In the genomic region with DNA sequence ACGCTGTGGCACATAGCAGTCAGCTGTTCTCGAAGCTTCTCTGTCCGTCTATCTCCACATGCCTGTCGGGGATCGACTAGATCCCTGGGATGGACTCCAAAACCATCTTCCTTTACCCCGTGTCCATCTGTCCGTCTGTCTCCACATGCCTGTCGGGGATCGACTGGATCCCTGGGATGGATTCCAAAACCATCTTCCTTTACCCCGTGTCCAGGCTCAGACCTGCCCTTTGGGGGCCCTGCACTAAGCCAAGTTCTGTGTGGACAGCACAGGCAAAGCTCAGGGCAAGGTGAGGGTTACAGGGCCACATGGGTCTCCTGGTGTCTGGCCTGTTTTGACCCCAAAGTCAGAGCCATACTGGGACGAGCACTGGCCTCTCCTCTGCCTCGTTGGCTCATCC, we compare ENCODE assay signal across 17 mouse cellular contexts. TPM values are rescaled to one million over a fixed set of nuclear protein-coding genes. Genes with fewer than 3 reads are reported as not detected.
A peak's percentile ranks its signal among the peaks of the same experiment; 100 is the strongest.
DNase-seq lines count a peak whose midpoint lies in the region; ATAC-seq and TF ChIP-seq lines count a peak whose summit lies in the region.
"Had no signal": no experiment of that assay in that cellular context is flagged by ENCODE, and none has a peak within 500 bp of the region (broad histone marks: within the 10 kb centered on the region; RNA-seq: fewer than 3 reads in every experiment).

No protein-coding gene starts in this region.

- no peak for ATAC-seq in forebrain, embryonic 16.5 days
- ATAC-seq in hindbrain, postnatal 0 days = no peak
- no peak for ATAC-seq in midbrain, embryonic 11.5 days (ENCODE audit: low FRiP score)
- ATAC-seq in midbrain, postnatal 0 days (ENCODE audit: low FRiP score) = no peak
- ATAC-seq: forebrain, embryonic 15.5 days had no signal

- H3K4me1 ChIP-seq in forebrain, embryonic 10.5 days = peaks cover 55% of the 10 kb centered on the region
- peaks cover 10% of the 10 kb centered on the region for H3K4me1 ChIP-seq in forebrain, embryonic 16.5 days (replicated peaks; ENCODE audit: control insufficient read depth, insufficient read depth, low read length)
- H3K4me1 ChIP-seq in hindbrain, embryonic 10.5 days (replicated peaks) = peaks cover 67% of the 10 kb centered on the region
- H3K4me1 ChIP-seq in hindbrain, postnatal 0 days (ENCODE audit: insufficient read depth, low read length) = no peaks in the 10 kb centered on the region
- H3K4me1 ChIP-seq in midbrain, embryonic 11.5 days (ENCODE audit: control insufficient read depth, insufficient read depth, low read length) = peaks cover 3% of the 10 kb centered on the region; the same call in 1 of the 2 replicates
- H3K4me1 ChIP-seq in midbrain, postnatal 0 days (ENCODE audit: insufficient read depth, low read length) = no peaks in the 10 kb centered on the region; the same call in 1 of the 2 replicates

- peak overlapping the region; percentile 48; the same call in 1 of the 2 replicates for H3K27ac ChIP-seq in forebrain, embryonic 10.5 days
- H3K27ac ChIP-seq in forebrain, embryonic 16.5 days (ENCODE audit: low read length) = no peak overlapping the region
- H3K27ac ChIP-seq in hindbrain, embryonic 10.5 days = peak overlapping the region; percentile 62
- no peak overlapping the region for H3K27ac ChIP-seq in hindbrain, postnatal 0 days
- H3K27ac ChIP-seq in midbrain, embryonic 11.5 days (ENCODE audit: low read depth, low read length) = no peak overlapping the region
- no peak overlapping the region for H3K27ac ChIP-seq in midbrain, postnatal 0 days (ENCODE audit: low read depth, low read length)
- H3K27ac ChIP-seq: forebrain, embryonic 15.5 days; heart, embryonic 13.5 days; layer of hippocampus, adult 2 months; lung, embryonic 15.5 days; neural tube, embryonic 12.5 days; stomach, postnatal 0 days had no signal

- WGBS in forebrain, embryonic 10.5 days = 91% methylated on average over 12 of the region's 12 CpGs
- WGBS in forebrain, embryonic 16.5 days = 86% methylated on average over 12 of the region's 12 CpGs
- WGBS in hindbrain, embryonic 10.5 days = 90% methylated on average over 12 of the region's 12 CpGs
- 84% methylated on average over 12 of the region's 12 CpGs for WGBS in hindbrain, postnatal 0 days
- WGBS in midbrain, embryonic 11.5 days = 85% methylated on average over 12 of the region's 12 CpGs
- 88% methylated on average over 12 of the region's 12 CpGs for WGBS in midbrain, postnatal 0 days

- no peaks in the 10 kb centered on the region for H3K27me3 ChIP-seq in forebrain, embryonic 10.5 days (ENCODE audit: poor library complexity, severe bottlenecking)
- H3K27me3 ChIP-seq in forebrain, embryonic 16.5 days (replicated peaks; ENCODE audit: control insufficient read depth, insufficient read depth, low read length) = no peaks in the 10 kb centered on the region
- no peaks in the 10 kb centered on the region for H3K27me3 ChIP-seq in hindbrain, embryonic 10.5 days (ENCODE audit: insufficient read depth, poor library complexity, severe bottlenecking)
- no peaks in the 10 kb centered on the region for H3K27me3 ChIP-seq in hindbrain, postnatal 0 days (ENCODE audit: insufficient read depth, low read length)
- no peaks in the 10 kb centered on the region for H3K27me3 ChIP-seq in midbrain, embryonic 11.5 days (ENCODE audit: control insufficient read depth, insufficient read depth, low read length)
- no peaks in the 10 kb centered on the region for H3K27me3 ChIP-seq in midbrain, postnatal 0 days (ENCODE audit: insufficient read depth, low read length)
- H3K27me3 ChIP-seq: forebrain, embryonic 15.5 days; heart, embryonic 13.5 days; lung, embryonic 15.5 days; neural tube, embryonic 12.5 days had no signal

- H3K9me3 ChIP-seq in forebrain, embryonic 10.5 days = no peaks in the 10 kb centered on the region
- no peaks in the 10 kb centered on the region for H3K9me3 ChIP-seq in forebrain, embryonic 16.5 days (ENCODE audit: control insufficient read depth, low read length)
- no peaks in the 10 kb centered on the region for H3K9me3 ChIP-seq in hindbrain, embryonic 10.5 days
- H3K9me3 ChIP-seq in hindbrain, postnatal 0 days (ENCODE audit: low read length) = no peaks in the 10 kb centered on the region
- H3K9me3 ChIP-seq in midbrain, embryonic 11.5 days (ENCODE audit: control insufficient read depth, low read length) = no peaks in the 10 kb centered on the region
- H3K9me3 ChIP-seq in midbrain, postnatal 0 days (ENCODE audit: low read length) = no peaks in the 10 kb centered on the region
- H3K9me3 ChIP-seq: forebrain, embryonic 15.5 days; heart, embryonic 13.5 days; lung, embryonic 15.5 days; neural tube, embryonic 12.5 days had no signal

- no peak for TF ChIP-seq CTCF in hindbrain, postnatal 0 days (IDR thresholded peaks at IDR 0.05; ENCODE audit: low read depth)
- no peak for TF ChIP-seq CTCF in midbrain, postnatal 0 days (IDR thresholded peaks at IDR 0.05)

- H3K9ac ChIP-seq in forebrain, embryonic 16.5 days (replicated peaks; ENCODE audit: low read depth, low read length) = no peak overlapping the region
- H3K9ac ChIP-seq in hindbrain, postnatal 0 days (replicated peaks; ENCODE audit: low read length) = no peak overlapping the region
- H3K9ac ChIP-seq in midbrain, embryonic 11.5 days (ENCODE audit: low read length) = no peak overlapping the region
- H3K9ac ChIP-seq in midbrain, postnatal 0 days (replicated peaks; ENCODE audit: low read length, poor library complexity, severe bottlenecking) = no peak overlapping the region
- H3K9ac ChIP-seq: forebrain, embryonic 15.5 days; heart, embryonic 13.5 days; lung, embryonic 15.5 days; neural tube, embryonic 12.5 days had no signal

- H3K4me3 ChIP-seq in forebrain, embryonic 10.5 days = no peak overlapping the region
- H3K4me3 ChIP-seq in forebrain, embryonic 16.5 days (replicated peaks; ENCODE audit: low read length) = no peak overlapping the region
- H3K4me3 ChIP-seq in hindbrain, embryonic 10.5 days = no peak overlapping the region
- H3K4me3 ChIP-seq in hindbrain, postnatal 0 days (ENCODE audit: low read length) = no peak overlapping the region
- H3K4me3 ChIP-seq in midbrain, embryonic 11.5 days (ENCODE audit: low read depth, low read length) = no peak overlapping the region
- H3K4me3 ChIP-seq in midbrain, postnatal 0 days (ENCODE audit: low read depth, low read length) = no peak overlapping the region
- H3K4me3 ChIP-seq: forebrain, embryonic 15.5 days; heart, embryonic 13.5 days; layer of hippocampus, adult 2 months; lung, embryonic 15.5 days; neural tube, embryonic 12.5 days had no signal

- no peak for DNase-seq in forebrain, embryonic 10.5 days (ENCODE audit: extremely low spot score, low spot score)
- no peak for DNase-seq in hindbrain, embryonic 10.5 days (ENCODE audit: low spot score)
- DNase-seq in hindbrain, postnatal 0 days (ENCODE audit: low spot score) = no peak
- peak; percentile 19 for DNase-seq in midbrain, embryonic 11.5 days (ENCODE audit: low spot score, missing footprints)
- DNase-seq in midbrain, postnatal 0 days (ENCODE audit: low spot score) = no peak
- peak; percentile 4 for DNase-seq in gastrocnemius, postnatal 25 days
- DNase-seq in spleen, postnatal 4 days (ENCODE audit: low spot score in 2 of 2) = no peak
- DNase-seq: cerebellum, adult 11-12 months; right cerebral cortex, postnatal 14 days had no signal

- H3K36me3 ChIP-seq in forebrain, embryonic 10.5 days (replicated peaks) = no peaks in the 10 kb centered on the region
- H3K36me3 ChIP-seq in forebrain, embryonic 16.5 days (ENCODE audit: control insufficient read depth, insufficient read depth) = no peaks in the 10 kb centered on the region
- H3K36me3 ChIP-seq in hindbrain, embryonic 10.5 days = no peaks in the 10 kb centered on the region
- no peaks in the 10 kb centered on the region for H3K36me3 ChIP-seq in hindbrain, postnatal 0 days (ENCODE audit: insufficient read depth, low read length)
- no peaks in the 10 kb centered on the region for H3K36me3 ChIP-seq in midbrain, embryonic 11.5 days (ENCODE audit: control insufficient read depth, insufficient read depth, low read length)
- no peaks in the 10 kb centered on the region for H3K36me3 ChIP-seq in midbrain, postnatal 0 days (ENCODE audit: insufficient read depth, low read length)
- H3K36me3 ChIP-seq: forebrain, embryonic 15.5 days; heart, embryonic 13.5 days; lung, embryonic 15.5 days; neural tube, embryonic 12.5 days had no signal

- no peak overlapping the region for H3K4me2 ChIP-seq in forebrain, embryonic 16.5 days (ENCODE audit: low read length)
- H3K4me2 ChIP-seq in hindbrain, postnatal 0 days (ENCODE audit: low read depth, low read length) = no peak overlapping the region
- no peak overlapping the region for H3K4me2 ChIP-seq in midbrain, embryonic 11.5 days
- no peak overlapping the region for H3K4me2 ChIP-seq in midbrain, postnatal 0 days (ENCODE audit: low read depth, low read length, poor library complexity, severe bottlenecking)
- H3K4me2 ChIP-seq: forebrain, embryonic 15.5 days; heart, embryonic 13.5 days; liver, embryonic 11.5 days; lung, embryonic 15.5 days; neural tube, embryonic 12.5 days had no signal

RNA-seq across cellular contexts. Expression of gene Sik1, which starts 19.1 kb away (rescaled TPM):
- 10.0 and 11.4 TPM in 2 replicates for polyA plus RNA-seq in forebrain, embryonic 10.5 days (2016; fragmentation: Nextera tagmentation; extraction: Ambion mirVana)
- 19.9 and 20.1 TPM in 2 replicates for polyA plus RNA-seq in forebrain, embryonic 16.5 days (2015; fragmentation: Nextera tagmentation; extraction: Ambion mirVana)
- 14.0 and 14.3 TPM in 2 replicates for polyA plus RNA-seq in hindbrain, embryonic 10.5 days (2016; fragmentation: Nextera tagmentation; extraction: Ambion mirVana)
- 39.6 and 41.6 TPM in 2 replicates for total RNA-seq in hindbrain, postnatal 0 days (2014; rRNA removed)
- 14.4 and 18.1 TPM in 2 replicates for polyA plus RNA-seq in hindbrain, postnatal 0 days (2015; fragmentation: Nextera tagmentation; extraction: Ambion mirVana)
- 8.9 and 14.0 TPM in 2 replicates for polyA plus RNA-seq in midbrain, embryonic 11.5 days (2014; fragmentation: Nextera tagmentation; extraction: Ambion mirVana)
- 48.5 and 54.2 TPM in 2 replicates for total RNA-seq in midbrain, postnatal 0 days (2014; rRNA removed)
- 17.6 and 22.3 TPM in 2 replicates for polyA plus RNA-seq in midbrain, postnatal 0 days (2015; fragmentation: Nextera tagmentation; extraction: Ambion mirVana)
- total RNA-seq in gastrocnemius, postnatal 25 days (2021) = 10 to 100 TPM; 17.2 to 19.6 TPM

Comparison
In these comparisons a context has a peak if more than half of its experiments do, and no peak if none do; other contexts are left out.
1. DNase-seq: peak in midbrain, embryonic 11.5 days (single experiment) and gastrocnemius, postnatal 25 days (single experiment); none in forebrain, embryonic 10.5 days (single experiment), hindbrain, embryonic 10.5 days (single experiment), hindbrain, postnatal 0 days (single experiment), midbrain, postnatal 0 days (single experiment) and spleen, postnatal 4 days (0 of 2).
2. H3K27ac ChIP-seq: peak in forebrain, embryonic 10.5 days (single experiment) and hindbrain, embryonic 10.5 days (single experiment); none in forebrain, embryonic 16.5 days (single experiment), hindbrain, postnatal 0 days (single experiment), midbrain, embryonic 11.5 days (single experiment) and midbrain, postnatal 0 days (single experiment).